Mouse (Mus musculus): ENCODE results near the gene Olfr1265.

The Olfr1265 gene

DNA sequence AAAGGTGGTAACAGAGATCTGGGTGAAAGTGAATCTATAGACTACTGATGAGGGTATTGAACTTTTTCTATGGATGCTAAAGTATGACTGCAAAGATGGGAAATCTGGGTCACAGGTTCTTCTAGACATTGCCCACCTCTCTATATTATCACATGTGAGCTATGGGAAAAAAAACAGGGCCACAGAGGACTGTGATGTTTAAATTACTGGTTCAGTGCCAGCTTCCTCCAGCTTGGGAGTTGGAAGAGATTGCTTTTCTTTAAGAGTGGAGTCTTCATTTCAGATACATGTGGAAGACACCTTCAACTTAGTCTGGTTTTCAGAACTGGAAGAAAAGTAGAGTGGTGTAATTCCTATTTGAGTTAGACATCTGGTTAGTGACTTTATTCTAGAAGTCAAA, at the start of gene Olfr1265:
TSS of gene Olfr1265 (plus strand) at position 301 of the 400 bp plus-strand sequence.
- in situ Hi-C loops (cut with MboI, MseI) = loop anchor here in 1 of 2 experiments (25.0 kb wide), 1 partner anchor 777 kb away; no protein-coding TSS in a partner anchor

DNA sequence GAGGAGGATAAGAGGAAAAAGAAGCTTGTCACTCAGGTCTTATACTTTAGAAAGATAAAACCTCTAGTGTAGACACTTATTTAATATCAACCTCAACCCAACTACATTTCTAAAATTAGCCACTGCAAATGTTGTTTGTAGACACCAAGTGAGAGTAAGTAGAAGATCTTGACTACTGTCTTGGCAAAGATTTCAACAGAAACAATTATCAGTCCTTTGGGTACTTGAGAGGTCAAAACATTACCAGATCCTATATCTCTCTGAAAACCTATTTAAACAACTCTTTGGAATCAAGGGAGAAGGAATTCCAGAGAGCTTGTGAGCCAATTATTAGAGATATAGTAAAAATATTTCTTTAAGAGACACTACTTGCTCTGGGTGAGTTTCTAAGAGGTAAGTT, 44.2 kb upstream of the Olfr1265 start, which contains the start of gene Olfr1261:
TSS of gene Olfr1261 (plus strand) at position 301 of the 400 bp plus-strand sequence.
- in situ Hi-C loops (cut with MboI, MseI) = no loop called here

DNA sequence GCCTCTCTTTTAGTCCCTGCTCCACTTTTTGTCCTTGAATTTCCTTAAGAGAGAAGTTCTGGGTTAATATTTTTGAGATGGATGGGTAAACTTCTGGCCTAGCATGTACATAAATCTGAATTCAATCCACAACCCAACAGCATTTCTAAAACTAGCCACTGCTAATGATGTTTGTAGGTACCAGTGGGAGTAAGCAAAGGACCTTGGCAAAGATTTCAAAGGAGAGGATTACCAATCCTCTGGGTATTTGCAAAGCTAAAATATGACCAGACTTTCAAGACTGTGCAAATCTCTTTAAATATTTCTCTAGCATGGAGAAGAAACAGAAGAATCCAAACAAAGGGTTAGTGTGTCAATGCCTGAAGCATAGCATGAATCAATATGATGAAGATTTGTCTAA, 35.3 kb upstream of the Olfr1265 start, which contains the start of gene Olfr1262:
TSS of gene Olfr1262 (plus strand) at position 301 of the 400 bp plus-strand sequence.
- in situ Hi-C loops (cut with MboI, MseI) = no loop called here

DNA sequence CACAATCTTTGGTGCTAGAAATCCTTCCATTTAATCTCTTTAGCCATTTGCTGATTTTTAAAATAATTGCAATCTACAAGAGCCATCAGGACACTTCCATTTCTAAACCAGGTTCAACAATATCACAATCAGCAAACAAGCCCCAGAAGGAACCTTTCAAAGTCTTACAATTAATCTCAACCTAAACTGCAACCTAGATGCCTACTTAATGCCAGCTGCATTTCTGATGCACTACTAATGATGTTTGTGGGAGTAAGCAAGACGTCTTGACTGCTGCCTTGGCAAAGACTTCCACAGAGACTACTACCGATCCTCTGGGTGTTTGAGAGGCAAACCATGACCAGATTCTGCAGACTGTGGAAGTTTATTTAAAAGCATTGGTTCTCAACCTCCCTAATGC, 23.3 kb upstream of the Olfr1265 start, which contains the start of gene Olfr1263:
TSS of gene Olfr1263 (plus strand) at position 301 of the 400 bp plus-strand sequence.
- in situ Hi-C loops (cut with MboI, MseI) = no loop called here

DNA sequence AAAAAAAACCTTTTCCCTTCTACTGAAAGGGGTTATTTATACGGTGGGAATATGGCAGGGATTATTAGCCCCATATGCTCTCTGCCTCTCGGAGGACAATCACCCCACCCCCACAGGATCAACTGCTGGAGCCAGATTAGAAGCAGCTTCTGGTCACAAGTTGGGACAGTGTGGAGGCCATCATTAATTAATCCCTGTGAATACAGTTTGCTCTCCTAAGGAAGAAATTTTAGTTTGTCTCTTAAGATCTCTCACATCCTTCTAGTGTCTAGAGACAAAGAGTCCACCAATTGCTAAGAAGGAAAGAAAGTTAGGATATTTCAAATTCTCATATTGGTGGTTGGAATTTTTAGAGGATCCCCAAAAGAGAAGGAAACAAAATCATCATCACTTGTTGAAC, 9.7 kb upstream of the Olfr1265 start, which contains the start of gene Olfr1264:
TSS of gene Olfr1264 (minus strand) at position 101 of the 400 bp plus-strand sequence.
- in situ Hi-C loops (cut with MboI, MseI) = loop anchor here in 1 of 2 experiments (25.0 kb wide), 1 partner anchor 787 kb away; no protein-coding TSS in a partner anchor

DNA sequence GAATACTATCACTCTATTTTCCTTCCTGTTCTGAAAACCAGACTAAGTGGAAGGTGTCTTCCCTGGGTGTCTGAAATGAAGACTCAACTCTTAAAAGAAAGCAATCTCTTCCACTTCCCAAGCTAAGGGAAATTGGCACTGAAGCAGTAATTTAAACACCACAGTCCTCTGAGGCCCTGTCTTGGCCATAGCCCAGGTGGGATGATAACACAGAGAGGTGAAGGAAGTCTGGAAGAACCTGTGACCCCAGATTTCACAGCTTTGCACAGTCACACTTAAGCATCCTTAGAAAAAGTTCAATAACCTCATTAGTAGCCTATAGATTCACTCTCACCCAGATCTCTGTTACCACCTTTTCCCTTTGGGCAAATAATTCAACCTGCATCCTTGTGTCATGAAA, 28.4 kb downstream of the Olfr1265 start, which contains the start of gene Olfr140:
TSS of gene Olfr140 (minus strand) at position 101 of the 400 bp plus-strand sequence.
- in situ Hi-C loops (cut with MboI, MseI) = no loop called here

DNA sequence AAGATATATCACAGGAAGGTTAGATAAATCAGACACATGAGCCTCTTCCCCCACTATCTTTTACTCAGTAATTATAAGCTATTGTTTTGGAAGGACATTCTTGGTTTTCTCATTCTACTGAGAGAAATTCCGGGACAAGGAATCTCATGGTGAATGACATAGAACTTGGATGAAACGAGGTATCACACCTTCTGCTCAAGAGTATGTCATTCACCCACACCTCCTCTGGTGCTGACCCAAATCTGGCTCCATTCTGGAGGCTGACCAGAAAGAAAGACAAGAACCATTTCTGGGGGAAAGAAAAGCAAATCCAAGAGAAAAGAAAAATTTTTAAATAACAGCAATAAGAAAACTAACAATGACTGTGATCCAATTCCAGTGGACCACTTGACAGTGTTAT, 34.9 kb downstream of the Olfr1265 start:
- in situ Hi-C loops (cut with MboI, MseI) = no loop called here

Data from T-helper 17 cell (primary cell).